Mouse (Mus musculus) retina, adult 2 months (tissue): ENCODE results near the gene Fgfr2.

Experiments used
- DNase-seq: peaks from one replicate; pipeline ENCODE4 v3.0.0-alpha.2; 2012; ENCODE audit warnings: low read depth, low spot score

Gene Fgfr2

GRCm38 (mm10) chr7:130922981-130923731 is 2200.0 kb downstream of the Fgfr2 start:
- no peak for DNase-seq

- no peak for DNase-seq
Observed at GRCm38 (mm10) chr7:130918260-130918659, 2204.9 kb downstream of the Fgfr2 start.

GRCm38 (mm10) chr7:130914693-130915363 is 2208.3 kb downstream of the Fgfr2 start:
- DNase-seq = peak; percentile 46

- no peak for DNase-seq
Observed at GRCm38 (mm10) chr7:130910841-130911240, 2212.3 kb downstream of the Fgfr2 start.

- DNase-seq = no peak
Observed at GRCm38 (mm10) chr7:130904571-130905365, 2218.4 kb downstream of the Fgfr2 start.

- DNase-seq = no peak
Observed at GRCm38 (mm10) chr7:130903505-130904074, 2219.6 kb downstream of the Fgfr2 start.

GRCm38 (mm10) chr7:130902929-130903328 is 2220.2 kb downstream of the Fgfr2 start:
- no peak for DNase-seq

- DNase-seq = no peak
Observed at GRCm38 (mm10) chr7:130900233-130900848, 2222.8 kb downstream of the Fgfr2 start.

GRCm38 (mm10) chr7:130898373-130898772 is 2224.8 kb downstream of the Fgfr2 start:
- no peak for DNase-seq

- no peak for DNase-seq
Observed at GRCm38 (mm10) chr7:130897201-130897600, 2225.9 kb downstream of the Fgfr2 start.

- no peak for DNase-seq
Observed at GRCm38 (mm10) chr7:130896064-130896463, 2227.1 kb downstream of the Fgfr2 start.

- DNase-seq = no peak
Observed at GRCm38 (mm10) chr7:130895618-130895945, 2227.6 kb downstream of the Fgfr2 start.

GRCm38 (mm10) chr7:130894931-130895617 is 2228.1 kb downstream of the Fgfr2 start:
- no peak for DNase-seq

- no peak for DNase-seq
Observed at GRCm38 (mm10) chr7:130892973-130893372, 2230.2 kb downstream of the Fgfr2 start.

GRCm38 (mm10) chr7:130890871-130891270 is 2232.3 kb downstream of the Fgfr2 start:
- no peak for DNase-seq

GRCm38 (mm10) chr7:130887946-130888345 is 2235.2 kb downstream of the Fgfr2 start:
- peak; percentile 50 for DNase-seq

- no peak for DNase-seq
Observed at GRCm38 (mm10) chr7:130886246-130886645, 2236.9 kb downstream of the Fgfr2 start.

GRCm38 (mm10) chr7:130884161-130884560 is 2239.0 kb downstream of the Fgfr2 start:
- no peak for DNase-seq

GRCm38 (mm10) chr7:130867256-130867655 is 2255.9 kb downstream of the Fgfr2 start:
- DNase-seq = no peak

GRCm38 (mm10) chr7:130866640-130867039 is 2256.5 kb downstream of the Fgfr2 start:
- DNase-seq = no peak
